Mouse (Mus musculus) gastrocnemius, adult 18-20 months (tissue): Measurements from ENCODE around the gene F7. TPM values are rescaled to one million over a fixed set of nuclear protein-coding genes. Genes with fewer than 3 reads are reported as not detected.

Experiments used
- DNase-seq: peaks from one replicate; pipeline ENCODE4 v3.0.0; 2021; ENCODE audit warnings: low spot score
- long read RNA-seq, 2 experiments: library from polyadenylated mRNA; stranded (forward); transcript quantifications; one replicate each; pipeline ENCODE4 v2.0.0; 2021
- total RNA-seq, 2 experiments: library from RNA; stranded (reverse); gene quantifications; 2 replicates each; pipeline ENCODE4 v1.2.3; 2021

F7 gene
- under 1 TPM in 1 of 2 experiments, not detected in 1; 0.11 TPM for total RNA-seq
- long read RNA-seq, experiment 1 = 0 reads
- long read RNA-seq, experiment 2 = 0 reads

GRCm38 (mm10) chr8:13025487-13026224 is at the start of gene F7:
Gene F7 (plus strand): TSS chr8:13026034.
- no peak for DNase-seq

GRCm38 (mm10) chr8:12976290-12976689 is 49.5 kb upstream of the F7 start:
- no peak for DNase-seq

GRCm38 (mm10) chr8:12976723-12977122 is 49.1 kb upstream of the F7 start:
- no peak for DNase-seq

GRCm38 (mm10) chr8:12977325-12977724 is 48.5 kb upstream of the F7 start:
- no peak for DNase-seq

GRCm38 (mm10) chr8:12978308-12978707 is 47.5 kb upstream of the F7 start:
- no peak for DNase-seq

- peak; percentile 58 for DNase-seq
These were observed 47.1 kb upstream of the F7 start for GRCm38 (mm10) chr8:12978726-12979125.

GRCm38 (mm10) chr8:12983681-12984467 is 42.0 kb upstream of the F7 start:
- no peak for DNase-seq

- no peak for DNase-seq
These were observed 41.1 kb upstream of the F7 start for GRCm38 (mm10) chr8:12984601-12985243.

- no peak for DNase-seq
These were observed 40.6 kb upstream of the F7 start for GRCm38 (mm10) chr8:12985259-12985658.

- DNase-seq = no peak
These were observed 38.3 kb upstream of the F7 start for GRCm38 (mm10) chr8:12987571-12987970.

GRCm38 (mm10) chr8:12988722-12989430 is 37.0 kb upstream of the F7 start:
- DNase-seq = peak; percentile 27

GRCm38 (mm10) chr8:12991411-12991810 is 34.4 kb upstream of the F7 start:
- no peak for DNase-seq

GRCm38 (mm10) chr8:12994468-12994867 is 31.4 kb upstream of the F7 start:
- no peak for DNase-seq

GRCm38 (mm10) chr8:12995481-12995880 is 30.4 kb upstream of the F7 start:
- DNase-seq = no peak

GRCm38 (mm10) chr8:12996831-12997275 is 29.0 kb upstream of the F7 start:
- DNase-seq = peak; percentile 59

- DNase-seq = no peak
These were observed 27.5 kb upstream of the F7 start for GRCm38 (mm10) chr8:12998331-12998730.

- no peak for DNase-seq
These were observed 26.0 kb upstream of the F7 start for GRCm38 (mm10) chr8:12999793-13000192.

GRCm38 (mm10) chr8:13007458-13007857 is 18.4 kb upstream of the F7 start:
- DNase-seq = no peak

GRCm38 (mm10) chr8:13010313-13010712 is 15.5 kb upstream of the F7 start:
- no peak for DNase-seq

GRCm38 (mm10) chr8:13019560-13019959 is 6.3 kb upstream of the F7 start:
- DNase-seq = no peak

- DNase-seq = no peak
These were observed 4.0 kb upstream of the F7 start for GRCm38 (mm10) chr8:13021830-13022229.
